Mouse (Mus musculus) MEL (cell line): ENCODE measurements around the gene Zbtb7b.

Experiments
- CTCF ChIP-seq, 3 experiments: IDR thresholded peaks in 2 of 3; conservative IDR thresholded peaks in 1 of 3; 2 replicates each; pipeline ENCODE4 v1.5.1; 2011 to 2012; ENCODE audit warnings: low read length in 3 of 3, low read depth in 2 of 3, mild to moderate bottlenecking in 2 of 3, improper control_type of control experiment in 1 of 3, inconsistent platforms in 1 of 3, mixed read lengths in 1 of 3, moderate library complexity in 1 of 3; ENCODE audit not compliant: control insufficient read depth in 1 of 3, insufficient read depth in 1 of 3, poor library complexity in 1 of 3, severe bottlenecking in 1 of 3
- MAFK ChIP-seq: IDR thresholded peaks from 2 replicates; pipeline ENCODE4 v1.6.1; 2011; ENCODE audit warnings: low read depth, mild to moderate bottlenecking, low read length, improper control_type of control experiment, borderline replicate concordance
- POLR2A ChIP-seq, 2 experiments: IDR thresholded peaks; 2 replicates each; pipeline ENCODE4 v1.6.1; 2011 to 2012; ENCODE audit warnings: low read length in 2 of 2, mild to moderate bottlenecking in 2 of 2, control low read depth in 1 of 2, improper control_type of control experiment in 1 of 2, low read depth in 1 of 2, moderate library complexity in 1 of 2; ENCODE audit not compliant: control insufficient read depth in 1 of 2, insufficient read depth in 1 of 2, poor library complexity in 1 of 2
- TBP ChIP-seq: IDR thresholded peaks from 2 replicates; pipeline ENCODE4 v1.8.0; 2011; ENCODE audit warnings: low read depth, low read length, improper control_type of control experiment
- ZC3H11A ChIP-seq: IDR thresholded peaks from 2 replicates; pipeline ENCODE4 v1.6.1; 2012; ENCODE audit warnings: low read depth, mild to moderate bottlenecking, inconsistent platforms, low read length, improper control_type of control experiment

- TF ChIP-seq CTCF (IDR thresholded peaks at IDR 0.05 in 2 of 3, conservative IDR thresholded peaks at IDR 0.05 in 1 of 3; ENCODE audit: control insufficient read depth in 1 of 3, insufficient read depth in 1 of 3, low read depth in 2 of 3, low read length in 3 of 3, poor library complexity in 1 of 3, severe bottlenecking in 1 of 3): no peak
- TF ChIP-seq POLR2A (IDR thresholded peaks at IDR 0.05; ENCODE audit: control insufficient read depth in 1 of 2, insufficient read depth in 1 of 2, low read depth in 1 of 2, low read length in 2 of 2, poor library complexity in 1 of 2): no peak
- TF ChIP-seq ZC3H11A: no peak
- TF ChIP-seq TBP: no peak
- no peak for TF ChIP-seq MAFK
Observed at GRCm38 (mm10) chr3:89348911-89349868, 45.4 kb downstream of the Zbtb7b start.
